Mouse (Mus musculus) B cell, adult 62 days (primary cell): ENCODE measurements around the gene Sult6b1. TPM values are rescaled to one million over a fixed set of nuclear protein-coding genes. Genes with fewer than 3 reads are reported as not detected.

Source experiments
- total RNA-seq: library from RNA; stranded (reverse); gene quantifications from 4 replicates; pipeline ENCODE4 v1.2.4, GENCODE M21; 2023

Sult6b1 gene
- total RNA-seq: not detected in 4 replicates

GRCm38 (mm10) chr17:78906892-78907291, at the start of gene Sult6b1:
TSS of gene Sult6b1 (minus strand) at chr17:78906992.

GRCm38 (mm10) chr17:78936466-78937228, 29.9 kb upstream of the Sult6b1 start, which contains the start of the genes Cebpz and Ndufaf7:
TSS of gene Cebpz (minus strand) at chr17:78937066.
TSS of gene Ndufaf7 (plus strand) at chr17:78937136.

GRCm38 (mm10) chr17:78916369-78916813, 9.6 kb upstream of the Sult6b1 start, which contains the start of gene Cebpzos:
TSS of gene Cebpzos (plus strand) at chr17:78916500.

GRCm38 (mm10) chr17:78882401-78883112, 24.2 kb downstream of the Sult6b1 start, which contains the start of gene Eif2ak2:
TSS of gene Eif2ak2 (minus strand) at chr17:78882573.

GRCm38 (mm10) chr17:78834856-78835835, 71.6 kb downstream of the Sult6b1 start, which contains the start of the genes Heatr5b and Gpatch11:
TSS of gene Heatr5b (minus strand) at chr17:78835364.
TSS of gene Gpatch11 (plus strand) at chr17:78835567.

Other genes with a start within 250 kb of the Sult6b1 start
- 27.8 to 33.9 TPM (median 31.3 TPM) in 4 replicates for gene Strn, start 169.8 kb downstream of the Sult6b1 start, total RNA-seq
- gene Heatr5b, start 71.6 kb downstream of the Sult6b1 start, total RNA-seq: 32.0 to 32.5 TPM (median 32.2 TPM) in 4 replicates
- 25.7 to 40.6 TPM (median 34.8 TPM) in 4 replicates for gene Gpatch11, start 71.4 kb downstream of the Sult6b1 start, total RNA-seq
- gene Eif2ak2, start 24.4 kb downstream of the Sult6b1 start, total RNA-seq: 30.0 to 34.8 TPM (median 33.6 TPM) in 4 replicates
- gene Cebpzos, start 9.5 kb upstream of the Sult6b1 start, total RNA-seq: 8.2 to 13.0 TPM (median 10.2 TPM) in 4 replicates
- gene Cebpz, start 30.1 kb upstream of the Sult6b1 start, total RNA-seq: 109 to 119 TPM (median 114 TPM) in 4 replicates
- 16.1 to 24.2 TPM (median 20.0 TPM) in 4 replicates for gene Ndufaf7, start 30.1 kb upstream of the Sult6b1 start, total RNA-seq
- gene Prkd3, start 113.8 kb upstream of the Sult6b1 start, total RNA-seq: 44.4 to 48.0 TPM (median 45.2 TPM) in 4 replicates
- gene Qpct, start 144.9 kb upstream of the Sult6b1 start, total RNA-seq: not detected in 4 replicates